Mouse (Mus musculus): ENCODE measurements around the gene Slc38a4. TPM values are rescaled to one million over a fixed set of nuclear protein-coding genes. Genes with fewer than 3 reads are reported as not detected.

The Slc38a4 gene
- polyA plus RNA-seq, 1 experiment from 2014 or later = 4.1 TPM

- WGBS = 92% methylated on average over 12 of the region's 12 CpGs
- Histone ChIP-seq H3K9ac (ENCODE audit: low read depth, low read length) (no peak overlapping the region), H3K4me1 (ENCODE audit: control insufficient read depth, insufficient read depth, low read length) (no peaks in the 10 kb centered on the region), H3K9me3 (replicated peaks; ENCODE audit: control insufficient read depth, low read length, poor library complexity, severe bottlenecking) (no peaks in the 10 kb centered on the region), H3K27me3 (ENCODE audit: control insufficient read depth, insufficient read depth, low read depth, low read length) (no peaks in the 10 kb centered on the region), H3K36me3 (ENCODE audit: control insufficient read depth, insufficient read depth, low read length) (no peaks in the 10 kb centered on the region), H3K4me3 (ENCODE audit: low read depth, low read length) (no peak overlapping the region), H3K4me2 (ENCODE audit: low read length) (no peak overlapping the region), H3K27ac (ENCODE audit: low read length) (no peak overlapping the region)
- ATAC-seq = no peak
Observed at GRCm38 (mm10) chr15:97015036-97015596, 40.6 kb downstream of the Slc38a4 start.

GRCm38 (mm10) chr15:97011599-97012372 is 44.0 kb downstream of the Slc38a4 start:
- H3K9ac ChIP-seq (ENCODE audit: low read depth, low read length) = no peak overlapping the region
- WGBS = 92% methylated on average over 14 of the region's 14 CpGs
- no peak overlapping the region for H3K4me3 ChIP-seq (ENCODE audit: low read depth, low read length)
- no peak overlapping the region for H3K4me2 ChIP-seq (ENCODE audit: low read length)
- no peaks in the 10 kb centered on the region for H3K9me3 ChIP-seq (replicated peaks; ENCODE audit: control insufficient read depth, low read length, poor library complexity, severe bottlenecking)
- H3K27me3 ChIP-seq (ENCODE audit: control insufficient read depth, insufficient read depth, low read depth, low read length) = no peaks in the 10 kb centered on the region
- H3K36me3 ChIP-seq (ENCODE audit: control insufficient read depth, insufficient read depth, low read length) = no peaks in the 10 kb centered on the region
- H3K4me1 ChIP-seq (ENCODE audit: control insufficient read depth, insufficient read depth, low read length) = no peaks in the 10 kb centered on the region
- ATAC-seq = no peak
- no peak overlapping the region for H3K27ac ChIP-seq (ENCODE audit: low read length)

- Histone ChIP-seq H3K27me3 (ENCODE audit: control insufficient read depth, insufficient read depth, low read depth, low read length) (no peaks in the 10 kb centered on the region), H3K36me3 (ENCODE audit: control insufficient read depth, insufficient read depth, low read length) (no peaks in the 10 kb centered on the region), H3K9me3 (replicated peaks; ENCODE audit: control insufficient read depth, low read length, poor library complexity, severe bottlenecking) (no peaks in the 10 kb centered on the region), H3K4me1 (ENCODE audit: control insufficient read depth, insufficient read depth, low read length) (no peaks in the 10 kb centered on the region), H3K4me3 (ENCODE audit: low read depth, low read length) (no peak overlapping the region), H3K9ac (ENCODE audit: low read depth, low read length) (no peak overlapping the region), H3K4me2 (ENCODE audit: low read length) (no peak overlapping the region), H3K27ac (ENCODE audit: low read length) (no peak overlapping the region)
- ATAC-seq = no peak
- 93% methylated on average over 3 of the region's 3 CpGs for WGBS
Observed at GRCm38 (mm10) chr15:97009271-97009670, 46.5 kb downstream of the Slc38a4 start.

GRCm38 (mm10) chr15:97005631-97006234 is 50.0 kb downstream of the Slc38a4 start:
- Histone ChIP-seq H3K27ac (ENCODE audit: low read length) (no peak overlapping the region), H3K27me3 (ENCODE audit: control insufficient read depth, insufficient read depth, low read depth, low read length) (no peaks in the 10 kb centered on the region), H3K4me2 (ENCODE audit: low read length) (no peak overlapping the region), H3K4me3 (ENCODE audit: low read depth, low read length) (no peak overlapping the region), H3K36me3 (ENCODE audit: control insufficient read depth, insufficient read depth, low read length) (no peaks in the 10 kb centered on the region), H3K9me3 (replicated peaks; ENCODE audit: control insufficient read depth, low read length, poor library complexity, severe bottlenecking) (no peaks in the 10 kb centered on the region), H3K4me1 (ENCODE audit: control insufficient read depth, insufficient read depth, low read length) (no peaks in the 10 kb centered on the region), H3K9ac (ENCODE audit: low read depth, low read length) (no peak overlapping the region)
- no peak for ATAC-seq
- 92% methylated on average over 15 of the region's 15 CpGs for WGBS

GRCm38 (mm10) chr15:97004525-97004867 is 51.3 kb downstream of the Slc38a4 start:
- no peak for ATAC-seq
- Histone ChIP-seq H3K36me3 (ENCODE audit: control insufficient read depth, insufficient read depth, low read length) (no peaks in the 10 kb centered on the region), H3K27me3 (ENCODE audit: control insufficient read depth, insufficient read depth, low read depth, low read length) (no peaks in the 10 kb centered on the region), H3K9ac (ENCODE audit: low read depth, low read length) (no peak overlapping the region), H3K4me3 (ENCODE audit: low read depth, low read length) (no peak overlapping the region), H3K27ac (ENCODE audit: low read length) (no peak overlapping the region), H3K9me3 (replicated peaks; ENCODE audit: control insufficient read depth, low read length, poor library complexity, severe bottlenecking) (no peaks in the 10 kb centered on the region), H3K4me1 (ENCODE audit: control insufficient read depth, insufficient read depth, low read length) (no peaks in the 10 kb centered on the region), H3K4me2 (ENCODE audit: low read length) (no peak overlapping the region)
- 92% methylated on average over 7 of the region's 7 CpGs for WGBS

GRCm38 (mm10) chr15:97003851-97004524 is 51.8 kb downstream of the Slc38a4 start:
- WGBS = 79% methylated on average over 10 of the region's 10 CpGs
- H3K27me3 ChIP-seq (ENCODE audit: control insufficient read depth, insufficient read depth, low read depth, low read length) = no peaks in the 10 kb centered on the region
- H3K4me3 ChIP-seq (ENCODE audit: low read depth, low read length) = no peak overlapping the region
- no peak for ATAC-seq
- no peak overlapping the region for H3K9ac ChIP-seq (ENCODE audit: low read depth, low read length)
- H3K4me1 ChIP-seq (ENCODE audit: control insufficient read depth, insufficient read depth, low read length) = no peaks in the 10 kb centered on the region
- H3K4me2 ChIP-seq (ENCODE audit: low read length) = no peak overlapping the region
- H3K9me3 ChIP-seq (replicated peaks; ENCODE audit: control insufficient read depth, low read length, poor library complexity, severe bottlenecking) = no peaks in the 10 kb centered on the region
- no peaks in the 10 kb centered on the region for H3K36me3 ChIP-seq (ENCODE audit: control insufficient read depth, insufficient read depth, low read length)
- H3K27ac ChIP-seq (ENCODE audit: low read length) = no peak overlapping the region

GRCm38 (mm10) chr15:97003186-97003585 is 52.6 kb downstream of the Slc38a4 start:
- H3K27me3 ChIP-seq (ENCODE audit: control insufficient read depth, insufficient read depth, low read depth, low read length) = no peaks in the 10 kb centered on the region
- 69% methylated on average over 6 of the region's 6 CpGs for WGBS
- H3K4me2 ChIP-seq (ENCODE audit: low read length) = peak overlapping the region; percentile 38
- no peak overlapping the region for H3K9ac ChIP-seq (ENCODE audit: low read depth, low read length)
- peak overlapping the region; percentile 19; the same call in 1 of the 2 replicates for H3K4me3 ChIP-seq (ENCODE audit: low read depth, low read length)
- H3K9me3 ChIP-seq (replicated peaks; ENCODE audit: control insufficient read depth, low read length, poor library complexity, severe bottlenecking) = no peaks in the 10 kb centered on the region
- no peaks in the 10 kb centered on the region for H3K4me1 ChIP-seq (ENCODE audit: control insufficient read depth, insufficient read depth, low read length)
- ATAC-seq = no peak
- H3K36me3 ChIP-seq (ENCODE audit: control insufficient read depth, insufficient read depth, low read length) = no peaks in the 10 kb centered on the region
- H3K27ac ChIP-seq (ENCODE audit: low read length) = no peak overlapping the region

- H3K27me3 ChIP-seq (ENCODE audit: control insufficient read depth, insufficient read depth, low read depth, low read length) = no peaks in the 10 kb centered on the region
- no peak overlapping the region; the same call in 1 of the 2 replicates for H3K9ac ChIP-seq (ENCODE audit: low read depth, low read length)
- no peak overlapping the region for H3K27ac ChIP-seq (ENCODE audit: low read length)
- peak overlapping the region; percentile 19; the same call in 1 of the 2 replicates for H3K4me3 ChIP-seq (ENCODE audit: low read depth, low read length)
- H3K9me3 ChIP-seq (replicated peaks; ENCODE audit: control insufficient read depth, low read length, poor library complexity, severe bottlenecking) = no peaks in the 10 kb centered on the region
- no peak for ATAC-seq
- 68% methylated on average over 12 of the region's 12 CpGs for WGBS
- no peaks in the 10 kb centered on the region for H3K4me1 ChIP-seq (ENCODE audit: control insufficient read depth, insufficient read depth, low read length)
- peak overlapping the region; percentile 38 for H3K4me2 ChIP-seq (ENCODE audit: low read length)
- H3K36me3 ChIP-seq (ENCODE audit: control insufficient read depth, insufficient read depth, low read length) = no peaks in the 10 kb centered on the region
Observed at GRCm38 (mm10) chr15:97002752-97003151, 53.0 kb downstream of the Slc38a4 start.

GRCm38 (mm10) chr15:97001886-97002285 is 53.9 kb downstream of the Slc38a4 start:
- Histone ChIP-seq H3K27me3 (ENCODE audit: control insufficient read depth, insufficient read depth, low read depth, low read length) (no peaks in the 10 kb centered on the region), H3K4me3 (ENCODE audit: low read depth, low read length) (no peak overlapping the region), H3K4me1 (ENCODE audit: control insufficient read depth, insufficient read depth, low read length) (no peaks in the 10 kb centered on the region), H3K9me3 (replicated peaks; ENCODE audit: control insufficient read depth, low read length, poor library complexity, severe bottlenecking) (no peaks in the 10 kb centered on the region), H3K27ac (ENCODE audit: low read length) (no peak overlapping the region), H3K4me2 (ENCODE audit: low read length) (no peak overlapping the region), H3K36me3 (ENCODE audit: control insufficient read depth, insufficient read depth, low read length) (no peaks in the 10 kb centered on the region), H3K9ac (ENCODE audit: low read depth, low read length) (no peak overlapping the region)
- WGBS = 89% methylated on average over 7 of the region's 7 CpGs
- ATAC-seq = no peak

All from midbrain, embryonic 16.5 days (tissue).